Mouse (Mus musculus): ENCODE measurements around the gene AC140267.1.

DNA sequence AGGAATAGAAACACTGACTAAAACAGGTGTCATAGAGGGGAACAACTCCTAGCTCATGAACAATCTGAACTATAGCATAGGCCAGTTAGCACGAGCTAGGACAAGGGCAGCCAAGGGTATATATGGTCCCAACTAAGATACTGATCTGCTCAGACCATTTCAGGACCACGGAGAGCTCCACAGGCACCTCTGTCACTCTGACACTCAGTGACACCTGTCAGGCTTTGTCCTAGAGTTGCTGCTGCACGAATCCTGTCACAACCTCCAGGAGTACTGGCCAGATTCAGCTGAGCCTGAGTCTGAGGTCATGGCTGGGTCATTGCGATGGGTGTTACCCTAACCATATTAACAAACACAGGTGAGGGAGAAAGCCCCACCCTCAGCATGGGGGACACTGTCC is 32.2 kb upstream of the AC140267.1 start:
- no peak for TF ChIP-seq CTCF (IDR thresholded peaks at IDR 0.05; ENCODE audit: low read depth, low read length)
- no peak for TF ChIP-seq POLR2A (IDR thresholded peaks at IDR 0.05; ENCODE audit: insufficient read depth, low read length)
- TF ChIP-seq EP300 (IDR thresholded peaks at IDR 0.05; ENCODE audit: insufficient read depth, low read depth, low read length), result no peak
